Mouse (Mus musculus) intestine, embryonic 16.5 days (tissue): Measurements from ENCODE around the gene Rps12-ps3. TPM values are rescaled to one million over a fixed set of nuclear protein-coding genes. Genes with fewer than 3 reads are reported as not detected.

Source experiments
- ATAC-seq: fragments of 200-750 bp; cut with Nextera tagmentation; 2 replicates; pipeline ENCODE4 v1.8.0; 2017; ENCODE audit warnings: moderate TSS enrichment, moderate library complexity
- H3K27ac ChIP-seq: fragments of 300-500 bp; sonication (generic); 2 replicates; pipeline ENCODE4 v1.5.1; 2014; ENCODE audit warnings: mild to moderate bottlenecking, low read length
- H3K27me3 ChIP-seq: fragments of 300-500 bp; sonication (generic); replicated peaks from 2 replicates; pipeline ENCODE4 v1.6.1; 2014; ENCODE audit warnings: low read length, control low read depth, mixed read lengths; ENCODE audit not compliant: control insufficient read depth, insufficient read depth
- H3K36me3 ChIP-seq: fragments of 300-500 bp; sonication (generic); 2 replicates; pipeline ENCODE4 v1.6.1; 2014; ENCODE audit warnings: low read length, control low read depth; ENCODE audit not compliant: control insufficient read depth, insufficient read depth
- H3K4me1 ChIP-seq: fragments of 300-500 bp; sonication (generic); 2 replicates; pipeline ENCODE4 v1.6.1; 2014; ENCODE audit warnings: low read length, control low read depth, mixed read lengths; ENCODE audit not compliant: control insufficient read depth, insufficient read depth
- H3K4me2 ChIP-seq: fragments of 300-500 bp; sonication (generic); 2 replicates; pipeline ENCODE4 v1.6.1; 2014; ENCODE audit warnings: low read depth, low read length, control low read depth
- H3K4me3 ChIP-seq: fragments of 300-500 bp; sonication (generic); 2 replicates; pipeline ENCODE4 v1.5.1; 2014; ENCODE audit warnings: mild to moderate bottlenecking, low read length
- H3K9ac ChIP-seq: fragments of 300-500 bp; sonication (generic); 2 replicates; pipeline ENCODE4 v1.6.1; 2014; ENCODE audit warnings: low read depth, low read length
- H3K9me3 ChIP-seq: fragments of 300-500 bp; sonication (generic); 2 replicates; pipeline ENCODE4 v1.6.1; 2016; ENCODE audit warnings: low read length, control low read depth; ENCODE audit not compliant: control insufficient read depth
- WGBS: fragments of 180-500 bp; shearing (Covaris S2); extraction: QIAGEN DNeasy Blood & Tissue Kit; methylation state at CpG from one replicate; pipeline ENCODE4 v1.1.7; 2014; 5-methylcytosine and 5-hydroxymethylcytosine counted together
- polyA plus RNA-seq: library from polyadenylated mRNA; unstranded; fragments of >200 nt; fragmentation: Nextera tagmentation; extraction: Ambion mirVana; gene quantifications from 2 replicates; pipeline ENCODE4 v1.2.1, GENCODE M21; 2015

The Rps12-ps3 gene
- polyA plus RNA-seq = 14.2 and 16.4 TPM in 2 replicates

- ATAC-seq = no peak
- Histone ChIP-seq H3K9ac (no peak within 1 kb of the TSS), H3K36me3 (peaks cover 2% of the 10 kb centered on the region; the same call in 1 of the 2 replicates), H3K4me2 (no peak within 1 kb of the TSS), H3K4me3 (no peak within 1 kb of the TSS), H3K27ac (no peak within 1 kb of the TSS), H3K27me3 (no peaks in the 10 kb centered on the region), H3K4me1 (no peaks in the 10 kb centered on the region), H3K9me3 (no peaks in the 10 kb centered on the region)
- over 99% methylated on average over 12 of the region's 14 CpGs for WGBS
Observed at GRCm38 (mm10) chr19:59321990-59322389, at the start of gene Rps12-ps3. Gene Rps12-ps3, plus strand, starts transcription at chr19:59322290.

DNA sequence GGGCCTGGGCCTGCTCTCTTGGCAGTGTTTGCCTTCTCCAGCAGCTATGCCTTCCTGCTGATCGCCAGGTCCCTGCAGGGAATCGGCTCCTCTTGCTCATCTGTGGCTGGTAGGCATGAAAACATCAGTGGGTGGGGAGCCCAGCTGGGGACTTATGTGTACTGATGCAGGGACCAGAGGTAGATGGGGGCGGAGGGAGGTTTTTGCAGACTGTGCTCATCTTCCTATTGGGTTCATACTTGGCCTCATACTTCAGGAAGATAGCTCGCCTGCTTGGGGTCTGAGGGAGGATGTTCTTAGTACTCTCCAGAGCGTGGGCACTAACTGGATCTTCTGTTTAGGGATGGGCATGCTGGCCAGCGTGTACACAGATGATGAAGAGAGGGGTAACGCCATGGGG lies 48.9 kb upstream of the Rps12-ps3 start:
- no peak overlapping the region for H3K4me3 ChIP-seq
- no peak overlapping the region for H3K27ac ChIP-seq
- H3K4me2 ChIP-seq = no peak overlapping the region
- no peak for ATAC-seq
- 90% methylated on average over 7 of the region's 7 CpGs for WGBS
- H3K36me3 ChIP-seq = no peaks in the 10 kb centered on the region
- no peak overlapping the region for H3K9ac ChIP-seq
- no peaks in the 10 kb centered on the region for H3K4me1 ChIP-seq
- H3K9me3 ChIP-seq = no peaks in the 10 kb centered on the region
- no peaks in the 10 kb centered on the region for H3K27me3 ChIP-seq

GRCm38 (mm10) chr19:59276354-59276753 lies 45.7 kb upstream of the Rps12-ps3 start:
- H3K36me3 ChIP-seq = no peaks in the 10 kb centered on the region
- 80% methylated on average over 7 of the region's 7 CpGs for whole genome bisulfite sequencing
- H3K27me3 ChIP-seq = no peaks in the 10 kb centered on the region
- no peak overlapping the region for H3K9ac ChIP-seq
- H3K27ac ChIP-seq = no peak overlapping the region
- no peaks in the 10 kb centered on the region for H3K9me3 ChIP-seq
- H3K4me2 ChIP-seq = no peak overlapping the region
- H3K4me1 ChIP-seq = no peaks in the 10 kb centered on the region
- H3K4me3 ChIP-seq = no peak overlapping the region
- ATAC-seq = no peak

GRCm38 (mm10) chr19:59280841-59281240 lies 41.2 kb upstream of the Rps12-ps3 start:
- no peak overlapping the region for H3K27ac ChIP-seq
- no peaks in the 10 kb centered on the region for H3K36me3 ChIP-seq
- no peaks in the 10 kb centered on the region for H3K4me1 ChIP-seq
- H3K9me3 ChIP-seq = no peaks in the 10 kb centered on the region
- H3K27me3 ChIP-seq = no peaks in the 10 kb centered on the region
- no peak overlapping the region for H3K4me2 ChIP-seq
- H3K4me3 ChIP-seq = no peak overlapping the region
- no peak overlapping the region for H3K9ac ChIP-seq
- no peak for ATAC-seq

GRCm38 (mm10) chr19:59282001-59282400 lies 40.1 kb upstream of the Rps12-ps3 start:
- no peak overlapping the region for H3K9ac ChIP-seq
- H3K9me3 ChIP-seq = no peaks in the 10 kb centered on the region
- no peaks in the 10 kb centered on the region for H3K36me3 ChIP-seq
- H3K4me2 ChIP-seq = no peak overlapping the region
- no peak overlapping the region for H3K27ac ChIP-seq
- no peaks in the 10 kb centered on the region for H3K27me3 ChIP-seq
- ATAC-seq = no peak
- WGBS = 66% methylated on average over 3 of the region's 3 CpGs
- no peak overlapping the region for H3K4me3 ChIP-seq
- H3K4me1 ChIP-seq = no peaks in the 10 kb centered on the region

DNA sequence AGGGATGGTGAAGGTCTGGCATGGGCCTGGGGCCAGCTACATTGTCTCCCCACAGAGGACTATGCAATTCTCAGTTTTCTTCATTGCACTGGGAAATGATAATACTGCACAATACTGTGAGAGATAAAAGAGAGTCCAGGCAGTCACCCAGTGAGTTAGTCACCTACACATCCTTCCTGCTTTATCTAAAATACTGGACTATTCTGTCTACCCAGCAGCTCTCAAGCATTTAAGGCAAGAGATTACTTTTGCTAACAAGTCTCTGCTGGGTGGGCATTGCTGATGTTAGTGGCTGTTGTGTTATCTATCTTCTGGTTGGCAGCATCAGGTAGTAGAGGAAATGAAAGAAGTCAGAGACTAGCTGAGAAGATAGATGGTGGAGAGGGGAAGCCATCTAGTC lies 33.0 kb upstream of the Rps12-ps3 start:
- ATAC-seq = no peak
- H3K4me2 ChIP-seq = no peak overlapping the region
- no peaks in the 10 kb centered on the region for H3K4me1 ChIP-seq

DNA sequence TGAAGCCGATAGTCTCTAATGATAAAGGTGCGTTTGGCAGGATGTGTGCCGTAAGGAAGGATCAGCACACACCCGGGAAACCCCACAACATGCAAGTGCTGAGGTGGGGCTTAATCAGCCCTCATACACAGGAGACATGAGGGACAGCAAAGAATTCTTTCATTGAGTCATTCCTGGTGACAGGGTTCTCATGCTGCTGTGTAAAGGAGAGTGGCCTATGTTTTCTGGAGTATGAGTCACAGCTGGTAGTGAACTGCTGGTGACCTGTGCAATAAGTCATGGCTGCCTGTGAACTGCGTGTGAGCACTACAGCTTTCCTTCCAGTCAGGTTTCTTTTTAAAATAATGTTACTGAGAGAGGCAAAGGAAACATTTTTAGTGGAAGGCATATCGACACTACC lies 32.3 kb upstream of the Rps12-ps3 start:
- H3K4me3 ChIP-seq = no peak overlapping the region
- WGBS = 84% methylated on average over 6 of the region's 6 CpGs
- no peaks in the 10 kb centered on the region for H3K4me1 ChIP-seq
- no peaks in the 10 kb centered on the region for H3K36me3 ChIP-seq
- no peak overlapping the region for H3K4me2 ChIP-seq
- no peaks in the 10 kb centered on the region for H3K27me3 ChIP-seq
- no peak for ATAC-seq
- no peak overlapping the region for H3K27ac ChIP-seq
- no peak overlapping the region for H3K9ac ChIP-seq
- no peaks in the 10 kb centered on the region for H3K9me3 ChIP-seq

More for the DNA sequence above, 33.0 kb upstream of the Rps12-ps3 start:
- Histone ChIP-seq H3K9me3 (no peaks in the 10 kb centered on the region), H3K27ac (no peak overlapping the region), H3K4me3 (no peak overlapping the region), H3K27me3 (no peaks in the 10 kb centered on the region), H3K9ac (no peak overlapping the region), H3K36me3 (no peaks in the 10 kb centered on the region)

DNA sequence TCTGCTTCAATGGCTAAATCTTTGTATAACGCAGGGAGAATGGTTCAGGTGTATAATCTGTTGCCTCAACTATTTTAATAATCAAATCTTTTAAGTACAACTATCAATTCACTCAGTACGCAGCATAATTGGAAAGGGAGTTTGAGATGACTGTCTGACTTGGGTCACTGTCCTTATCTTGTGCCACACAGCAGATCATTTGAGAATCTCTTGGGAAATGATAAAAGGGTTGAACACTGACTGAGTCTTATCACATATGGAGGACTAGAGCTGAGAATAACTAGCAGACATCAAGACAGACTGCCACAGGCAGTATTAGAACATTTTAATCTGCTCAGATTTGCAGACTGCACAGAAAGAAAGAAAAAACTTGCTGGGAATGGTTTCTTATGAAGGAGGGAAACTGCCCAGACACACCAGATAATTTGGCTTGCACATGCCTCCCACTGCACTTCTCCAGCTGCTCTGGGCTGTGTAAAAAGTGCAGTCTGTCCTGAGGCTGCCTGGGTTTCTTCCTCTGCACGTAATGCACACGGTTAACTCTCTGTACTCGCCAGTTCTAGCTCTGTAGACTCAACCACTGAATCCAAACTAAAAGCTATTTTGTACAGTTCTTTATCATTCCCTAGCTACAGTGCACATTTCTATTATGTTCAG lies 29.8 kb upstream of the Rps12-ps3 start:
- WGBS = 76% methylated on average over 5 of the region's 5 CpGs
- Histone ChIP-seq H3K36me3 (no peaks in the 10 kb centered on the region), H3K27ac (peak overlapping the region; percentile 41; the same call in 1 of the 2 replicates), H3K27me3 (no peaks in the 10 kb centered on the region), H3K4me2 (no peak overlapping the region), H3K4me3 (no peak overlapping the region), H3K9me3 (no peaks in the 10 kb centered on the region), H3K4me1 (no peaks in the 10 kb centered on the region), H3K9ac (no peak overlapping the region)
- ATAC-seq = no peak

- H3K27ac ChIP-seq = no peak overlapping the region
- no peak for ATAC-seq
- H3K27me3 ChIP-seq = no peaks in the 10 kb centered on the region
- H3K4me1 ChIP-seq = no peaks in the 10 kb centered on the region
- H3K4me3 ChIP-seq = no peak overlapping the region
- no peaks in the 10 kb centered on the region for H3K9me3 ChIP-seq
- H3K36me3 ChIP-seq = no peaks in the 10 kb centered on the region
- no peak overlapping the region for H3K9ac ChIP-seq
- no peak overlapping the region for H3K4me2 ChIP-seq
Observed at GRCm38 (mm10) chr19:59315308-59315707, 6.8 kb upstream of the Rps12-ps3 start.

- no peaks in the 10 kb centered on the region for H3K36me3 ChIP-seq
- no peak overlapping the region for H3K4me2 ChIP-seq
- H3K27me3 ChIP-seq = no peaks in the 10 kb centered on the region
- H3K4me3 ChIP-seq = no peak overlapping the region
- ATAC-seq = no peak
- H3K4me1 ChIP-seq = no peaks in the 10 kb centered on the region
- H3K27ac ChIP-seq = no peak overlapping the region
- no peak overlapping the region for H3K9ac ChIP-seq
- H3K9me3 ChIP-seq = no peaks in the 10 kb centered on the region
Observed at GRCm38 (mm10) chr19:59316571-59316970, 5.5 kb upstream of the Rps12-ps3 start.
